Mouse (Mus musculus): Measurements from ENCODE around the gene Phlpp2. TPM values are rescaled to one million over a fixed set of nuclear protein-coding genes. Genes with fewer than 3 reads are reported as not detected.

The Phlpp2 gene
- total and polyA plus RNA-seq, 3 experiments = 1.7 to 5.9 TPM; not detected in 1

DNA sequence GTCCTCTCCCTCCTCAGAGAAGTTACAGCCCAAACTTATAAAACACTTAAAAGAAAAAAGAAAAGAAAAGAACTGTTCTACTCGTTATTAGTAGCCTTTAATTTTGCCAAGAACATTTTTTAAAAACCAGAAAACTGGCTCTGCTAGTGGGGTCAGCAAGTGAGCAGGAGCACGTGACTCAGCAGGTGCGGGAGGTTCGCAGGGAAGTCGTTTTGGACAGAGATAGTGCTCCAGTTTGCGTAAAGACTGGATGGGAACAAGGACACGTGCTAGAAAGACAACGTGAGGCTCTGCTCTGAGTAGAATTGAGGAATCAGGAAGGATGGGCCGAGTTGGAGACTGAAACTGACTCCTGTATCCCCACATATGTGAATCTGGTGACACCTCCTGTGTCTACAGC lies 94.6 kb downstream of the Phlpp2 start:
- Histone ChIP-seq H3K4me1 (ENCODE audit: control insufficient read depth in 1 of 2, insufficient read depth in 2 of 2, low read length in 2 of 2) (peaks cover 0 to 13% of the 10 kb centered on the region in 2 experiments; a peak in 2 of 4 replicates), H3K27me3 (ENCODE audit: control insufficient read depth in 1 of 2, insufficient read depth in 2 of 2, low read length in 2 of 2) (no peaks in the 10 kb centered on the region), H3K36me3 (ENCODE audit: control insufficient read depth in 1 of 2, insufficient read depth in 2 of 2, low read length in 2 of 2) (peaks cover 0 to 8% of the 10 kb centered on the region in 2 experiments; a peak in 2 of 4 replicates), H3K79me2 (ENCODE audit: control insufficient read depth, insufficient read depth, low read length, poor library complexity) (no peaks in the 10 kb centered on the region), H3K9me3 (replicated peaks; ENCODE audit: insufficient read depth, low read length) (no peaks in the 10 kb centered on the region), H3K4me3 (ENCODE audit: control insufficient read depth in 1 of 2, insufficient read depth in 1 of 2, low read depth in 2 of 2, low read length in 2 of 2) (peak overlapping the region; percentile 3 to 24; a peak in 3 of 4 replicates), H3K9ac (ENCODE audit: control insufficient read depth, low read depth, low read length, poor library complexity, severe bottlenecking) (peak overlapping the region; percentile 9; the same call in 1 of the 2 replicates), H3K27ac (ENCODE audit: control insufficient read depth, low read depth, low read length) (no peak overlapping the region)
- peak; percentile 44; the same call in 1 of the 2 replicates for TF ChIP-seq MXI1 (IDR thresholded peaks at IDR 0.05; ENCODE audit: low read depth, low read length)
- TF ChIP-seq BHLHE40 (IDR thresholded peaks at IDR 0.05; ENCODE audit: borderline replicate concordance, low read depth, low read length) = peak; percentile 52; the same call in 1 of the 2 replicates
- peak; percentile 70 for TF ChIP-seq MAX (IDR thresholded peaks at IDR 0.05; ENCODE audit: low read length)
- TF ChIP-seq RCOR1 (IDR thresholded peaks at IDR 0.05; ENCODE audit: low read depth, low read length) = no peak
- TF ChIP-seq USF1 (IDR thresholded peaks at IDR 0.05; ENCODE audit: low read depth, low read length) = peak; percentile 86
- 0 out of 4 replicates have a peak, but pooled peaks of 1 of the 2 experiments have one; percentile 30 for TF ChIP-seq USF2 (IDR thresholded peaks at IDR 0.05; ENCODE audit: borderline replicate concordance in 1 of 2, insufficient read depth in 1 of 2, low read depth in 1 of 2, low read length in 2 of 2)
- DNase-seq (ENCODE audit: low read depth, low spot score) = peak; percentile 38

DNA sequence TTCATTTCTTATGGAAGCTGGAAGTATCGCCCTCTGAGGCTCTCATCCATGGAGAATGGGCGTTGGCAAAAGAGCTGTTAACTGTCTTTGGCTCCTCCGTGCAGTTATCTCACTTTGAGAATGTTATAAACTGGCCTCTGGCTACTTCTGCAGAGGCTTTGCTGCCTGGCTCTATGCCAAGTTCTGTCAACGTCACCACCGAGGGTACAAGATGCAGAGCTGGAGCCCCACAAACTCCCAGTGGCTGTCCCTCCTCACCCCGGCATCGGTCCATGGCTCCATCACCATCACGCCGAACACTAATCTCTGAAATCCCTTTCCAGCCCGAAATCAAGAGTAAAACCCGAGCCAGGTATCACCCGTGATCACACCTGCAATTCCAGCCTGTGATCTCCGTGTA lies 95.1 kb downstream of the Phlpp2 start:
- no peaks in the 10 kb centered on the region for H3K9me3 ChIP-seq (replicated peaks; ENCODE audit: insufficient read depth, low read length)
- H3K9ac ChIP-seq (ENCODE audit: control insufficient read depth, low read depth, low read length, poor library complexity, severe bottlenecking) = no peak overlapping the region
- H3K4me1 ChIP-seq (ENCODE audit: control insufficient read depth in 1 of 2, insufficient read depth in 2 of 2, low read length in 2 of 2) = peaks cover 0 to 13% of the 10 kb centered on the region in 2 experiments; a peak in 2 of 4 replicates
- no peak for TF ChIP-seq NRF1 (IDR thresholded peaks at IDR 0.05; ENCODE audit: insufficient read depth, low read depth, low read length, poor library complexity, severe bottlenecking)
- TF ChIP-seq EP300 (IDR thresholded peaks at IDR 0.05; ENCODE audit: low read depth in 1 of 2, low read length in 2 of 2) = 0 out of 4 replicates have a peak, but pooled peaks of 1 of the 2 experiments have one; percentile 15
- H3K36me3 ChIP-seq (ENCODE audit: control insufficient read depth in 1 of 2, insufficient read depth in 2 of 2, low read length in 2 of 2) = peaks cover 0 to 8% of the 10 kb centered on the region in 2 experiments; a peak in 2 of 4 replicates
- H3K4me3 ChIP-seq (ENCODE audit: control insufficient read depth in 1 of 2, insufficient read depth in 1 of 2, low read depth in 2 of 2, low read length in 2 of 2) = no peak overlapping the region
- DNase-seq (ENCODE audit: low read depth, low spot score) = peak; percentile 23
- H3K27me3 ChIP-seq (ENCODE audit: control insufficient read depth in 1 of 2, insufficient read depth in 2 of 2, low read length in 2 of 2) = no peaks in the 10 kb centered on the region
- no peak overlapping the region for H3K27ac ChIP-seq (ENCODE audit: control insufficient read depth, low read depth, low read length)
- H3K79me2 ChIP-seq (ENCODE audit: control insufficient read depth, insufficient read depth, low read length, poor library complexity) = no peaks in the 10 kb centered on the region

DNA sequence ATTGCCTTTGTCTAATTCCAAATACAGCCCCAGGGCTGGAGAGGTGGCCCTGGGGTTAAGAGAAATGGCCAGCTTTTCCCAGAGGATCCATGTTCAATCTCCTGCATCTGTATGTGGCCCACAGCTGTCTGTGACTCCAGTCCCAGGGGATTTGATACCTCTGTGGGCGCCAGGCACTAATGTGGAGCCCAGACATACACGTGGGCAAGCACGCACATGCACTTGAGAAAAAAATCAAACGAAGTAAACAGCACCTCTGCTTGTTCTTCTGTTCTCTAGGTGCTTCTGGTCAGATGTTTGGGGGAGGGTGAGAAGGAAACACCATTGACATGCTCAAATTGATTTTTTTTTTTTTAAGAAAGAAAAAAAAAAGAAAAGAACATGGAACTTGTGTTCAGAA lies 95.8 kb downstream of the Phlpp2 start:
- no peaks in the 10 kb centered on the region for H3K79me2 ChIP-seq (ENCODE audit: control insufficient read depth, insufficient read depth, low read length, poor library complexity)
- H3K27me3 ChIP-seq (ENCODE audit: control insufficient read depth in 1 of 2, insufficient read depth in 2 of 2, low read length in 2 of 2) = no peaks in the 10 kb centered on the region
- TF ChIP-seq POLR2AphosphoS5 (IDR thresholded peaks at IDR 0.05; ENCODE audit: borderline replicate concordance, low read depth, low read length) (no peak), POLR2AphosphoS2 (IDR thresholded peaks at IDR 0.05; ENCODE audit: low read length) (no peak), MAFK (IDR thresholded peaks at IDR 0.05; ENCODE audit: borderline replicate concordance, low read depth, low read length) (no peak), KAT2A (conservative IDR thresholded peaks at IDR 0.05; ENCODE audit: low read depth, low read length) (no peak), NRF1 (IDR thresholded peaks at IDR 0.05; ENCODE audit: insufficient read depth, low read depth, low read length, poor library complexity, severe bottlenecking) (no peak), MYB (IDR thresholded peaks at IDR 0.05; ENCODE audit: low read depth, low read length) (no peak), TCF12 (IDR thresholded peaks at IDR 0.05; ENCODE audit: low read depth, low read length) (no peak), UBTF (IDR thresholded peaks at IDR 0.05; ENCODE audit: borderline replicate concordance, insufficient read depth, low read depth, low read length) (no peak), ELF1 (IDR thresholded peaks at IDR 0.05; ENCODE audit: low read depth, low read length) (no peak), ETS1 (IDR thresholded peaks at IDR 0.05; ENCODE audit: low read depth, low read length) (no peak), POLR2A (IDR thresholded peaks at IDR 0.05; ENCODE audit: control insufficient read depth in 1 of 2, insufficient read depth in 1 of 2, low read depth in 1 of 2, low read length in 2 of 2, poor library complexity in 1 of 2) (no peak), TBP (IDR thresholded peaks at IDR 0.05; ENCODE audit: low read depth, low read length) (no peak), GABPA (IDR thresholded peaks at IDR 0.05; ENCODE audit: low read depth, low read length) (no peak), MEF2A (IDR thresholded peaks at IDR 0.05; ENCODE audit: extremely low read depth, insufficient replicate concordance, low read depth, low read length, poor library complexity, severe bottlenecking) (no peak)
- H3K36me3 ChIP-seq (ENCODE audit: control insufficient read depth in 1 of 2, insufficient read depth in 2 of 2, low read length in 2 of 2) = peaks cover 0 to 8% of the 10 kb centered on the region in 2 experiments; a peak in 2 of 4 replicates
- no peaks in the 10 kb centered on the region for H3K9me3 ChIP-seq (replicated peaks; ENCODE audit: insufficient read depth, low read length)
- peaks cover 0 to 13% of the 10 kb centered on the region in 2 experiments; a peak in 2 of 4 replicates for H3K4me1 ChIP-seq (ENCODE audit: control insufficient read depth in 1 of 2, insufficient read depth in 2 of 2, low read length in 2 of 2)
- DNase-seq (ENCODE audit: low read depth, low spot score) = no peak
- no peak overlapping the region for H3K9ac ChIP-seq (ENCODE audit: control insufficient read depth, low read depth, low read length, poor library complexity, severe bottlenecking)
- H3K4me3 ChIP-seq (ENCODE audit: control insufficient read depth in 1 of 2, insufficient read depth in 1 of 2, low read depth in 2 of 2, low read length in 2 of 2) = no peak overlapping the region
- no peak overlapping the region for H3K27ac ChIP-seq (ENCODE audit: control insufficient read depth, low read depth, low read length)
